Mouse (Mus musculus): ENCODE measurements around the gene Slc25a11.

The Slc25a11 gene

GRCm38 (mm10) chr11:70668335-70668770 lies 21.1 kb upstream of the Slc25a11 start:
- no peak for DNase-seq (ENCODE audit: low read depth, low spot score)

GRCm38 (mm10) chr11:70667271-70668150 lies 20.2 kb upstream of the Slc25a11 start:
- DNase-seq (ENCODE audit: low read depth, low spot score), result no peak

GRCm38 (mm10) chr11:70666687-70667086 lies 19.4 kb upstream of the Slc25a11 start:
- no peak for DNase-seq (ENCODE audit: low read depth, low spot score)

DNA sequence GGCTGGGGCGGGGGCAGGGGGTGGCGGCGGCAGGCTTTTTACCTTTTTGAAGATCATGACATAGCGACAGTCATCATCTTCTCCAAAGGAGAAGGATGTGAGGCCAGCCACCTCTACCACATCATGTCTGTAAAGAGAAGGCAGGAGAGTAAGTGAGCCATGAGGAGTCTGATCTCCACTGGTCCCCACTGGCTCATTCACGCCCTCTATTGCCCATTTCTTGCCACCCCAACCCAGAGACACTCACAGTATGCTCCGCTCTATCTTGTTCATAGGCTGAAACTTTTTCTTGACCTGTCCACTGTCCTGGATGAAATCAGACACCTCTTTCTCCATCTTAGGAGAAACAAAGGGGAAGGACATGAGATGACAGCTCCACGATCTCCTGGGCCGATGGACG lies 17.5 kb upstream of the Slc25a11 start:
- DNase-seq (ENCODE audit: low read depth, low spot score), result no peak

- DNase-seq (ENCODE audit: low read depth, low spot score), result no peak
These were observed 16.7 kb upstream of the Slc25a11 start for GRCm38 (mm10) chr11:70663957-70664356.

GRCm38 (mm10) chr11:70663101-70663500 lies 15.8 kb upstream of the Slc25a11 start:
- DNase-seq (ENCODE audit: low read depth, low spot score), result no peak

DNA sequence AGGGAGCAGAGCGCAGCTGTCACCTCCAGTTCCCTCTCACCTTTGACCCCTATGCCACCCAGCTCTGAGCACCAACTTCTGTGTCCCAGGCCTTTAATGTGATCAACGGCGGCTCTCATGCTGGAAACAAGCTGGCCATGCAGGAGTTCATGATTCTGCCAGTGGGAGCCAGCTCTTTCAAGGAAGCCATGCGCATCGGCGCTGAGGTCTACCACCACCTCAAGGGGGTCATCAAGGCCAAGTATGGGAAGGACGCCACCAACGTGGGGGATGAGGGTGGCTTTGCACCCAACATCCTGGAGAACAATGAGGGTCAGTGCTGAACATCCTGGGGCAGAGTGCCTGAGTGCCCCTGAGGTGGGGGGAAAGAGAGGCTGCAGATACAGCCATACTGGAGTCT lies 13.3 kb upstream of the Slc25a11 start:
- DNase-seq (ENCODE audit: low read depth, low spot score), result no peak

GRCm38 (mm10) chr11:70658942-70659341 lies 11.7 kb upstream of the Slc25a11 start:
- peak; percentile 39 for DNase-seq (ENCODE audit: low read depth, low spot score)

DNA sequence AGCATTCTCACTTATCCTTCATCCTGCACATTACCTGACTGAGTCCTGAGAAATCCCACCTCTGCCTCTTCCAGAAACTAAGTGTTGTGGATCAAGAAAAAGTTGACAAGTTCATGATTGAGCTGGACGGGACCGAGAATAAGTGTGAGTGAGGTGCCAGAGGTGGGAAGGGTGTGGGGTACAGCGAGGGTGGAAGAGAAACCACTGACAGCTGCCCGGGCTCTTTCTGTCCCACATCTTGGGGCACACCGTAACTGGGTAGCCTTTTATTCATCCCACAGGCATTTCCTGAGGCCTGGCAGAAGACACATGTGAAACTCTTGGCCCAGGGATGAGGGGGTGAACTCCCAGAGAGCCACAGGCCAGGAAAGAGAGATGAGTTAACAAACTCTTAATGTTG lies 11.2 kb upstream of the Slc25a11 start:
- no peak for DNase-seq (ENCODE audit: low read depth, low spot score)

GRCm38 (mm10) chr11:70657991-70658390 lies 10.7 kb upstream of the Slc25a11 start:
- DNase-seq (ENCODE audit: low read depth, low spot score), result no peak

GRCm38 (mm10) chr11:70657573-70657972 lies 10.3 kb upstream of the Slc25a11 start:
- DNase-seq (ENCODE audit: low read depth, low spot score), result no peak

GRCm38 (mm10) chr11:70656964-70657363 lies 9.7 kb upstream of the Slc25a11 start, which contains the start of gene Eno3:
TSS of gene Eno3 (plus strand) at chr11:70657202.
- DNase-seq (ENCODE audit: low read depth, low spot score), result no peak

- no peak for DNase-seq (ENCODE audit: low read depth, low spot score)
These were observed 9.2 kb upstream of the Slc25a11 start for GRCm38 (mm10) chr11:70656456-70656927.

DNA sequence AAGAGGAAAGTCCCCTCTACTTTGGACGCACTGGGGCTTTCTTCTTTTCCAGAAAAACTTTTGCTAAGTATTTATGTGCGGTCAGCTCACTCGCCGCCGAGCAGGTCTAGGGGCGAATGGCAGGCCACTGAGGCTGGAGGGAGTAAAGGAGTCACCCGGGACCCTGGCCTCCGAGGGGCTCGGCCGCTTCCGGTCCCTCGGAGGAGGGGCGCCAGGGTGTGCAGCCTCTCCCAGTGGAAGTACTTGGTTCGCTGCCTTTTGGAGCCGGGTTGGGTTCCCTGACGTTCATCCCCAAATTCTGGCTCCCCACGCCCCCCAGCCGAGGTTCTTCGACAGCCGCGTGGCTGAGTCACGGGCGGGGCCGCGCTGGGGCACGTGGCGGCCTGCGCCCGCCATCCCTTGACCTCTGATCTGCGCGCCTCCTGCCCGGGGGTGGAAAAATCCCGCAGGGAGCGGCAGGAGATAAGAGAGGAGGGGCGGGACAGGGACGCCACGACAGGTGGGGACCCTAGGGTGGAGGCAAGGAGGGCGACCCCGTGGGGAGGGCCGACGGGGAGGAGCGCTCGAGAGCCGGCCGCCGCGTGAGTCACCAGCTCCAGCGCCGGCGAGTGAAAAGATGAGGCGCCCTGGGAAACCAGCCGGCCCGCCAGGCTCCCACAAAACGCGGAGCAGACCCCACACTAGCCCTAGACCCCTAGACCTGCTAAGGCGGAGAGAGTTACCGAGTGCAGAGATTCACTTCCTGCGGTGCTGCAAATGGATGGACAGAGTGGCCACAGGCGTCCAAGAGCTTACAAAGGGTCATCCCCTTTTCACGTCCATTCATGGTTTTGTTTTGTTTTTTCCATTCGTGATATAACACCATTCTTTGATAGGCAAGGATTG lies 8.5 kb upstream of the Slc25a11 start:
- DNase-seq (ENCODE audit: low read depth, low spot score), result peak; percentile 80

DNA sequence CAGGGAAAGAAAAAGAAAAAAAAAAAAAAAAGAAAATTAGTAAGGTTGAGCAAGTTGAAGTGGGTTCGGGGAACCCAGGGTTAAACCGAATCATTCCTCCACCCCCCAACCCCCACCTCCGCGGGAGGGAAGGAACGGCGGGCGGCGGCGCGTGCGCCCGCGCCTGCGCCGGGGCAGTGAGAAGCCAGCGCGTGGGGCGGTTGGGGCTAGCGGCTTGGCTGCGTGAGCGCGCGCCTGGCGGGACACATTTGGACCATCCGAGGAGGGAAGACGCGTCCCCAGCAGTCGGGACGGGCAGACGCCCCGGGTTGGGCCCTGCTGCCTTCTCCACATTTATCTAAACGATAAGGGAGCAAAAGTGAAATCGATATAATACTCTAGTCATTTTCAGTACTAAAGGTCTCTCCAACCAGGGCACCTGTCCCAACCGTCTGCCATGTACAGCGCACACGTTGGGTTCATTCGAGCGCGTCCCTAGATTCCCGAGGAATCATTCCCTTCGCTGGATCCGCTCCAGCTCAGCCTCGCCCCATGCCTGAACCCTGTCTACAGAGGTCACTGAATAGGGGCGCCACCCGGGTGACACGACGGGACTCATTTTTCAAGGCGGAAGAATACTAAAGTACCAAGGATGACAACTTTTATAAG lies 7.8 kb upstream of the Slc25a11 start:
- peak; percentile 87 for DNase-seq (ENCODE audit: low read depth, low spot score)

GRCm38 (mm10) chr11:70654198-70654922 lies 7.1 kb upstream of the Slc25a11 start, which contains the start of gene Pfn1:
TSS of gene Pfn1 (minus strand) at chr11:70654644.
- peak; percentile 89 for DNase-seq (ENCODE audit: low read depth, low spot score)

DNA sequence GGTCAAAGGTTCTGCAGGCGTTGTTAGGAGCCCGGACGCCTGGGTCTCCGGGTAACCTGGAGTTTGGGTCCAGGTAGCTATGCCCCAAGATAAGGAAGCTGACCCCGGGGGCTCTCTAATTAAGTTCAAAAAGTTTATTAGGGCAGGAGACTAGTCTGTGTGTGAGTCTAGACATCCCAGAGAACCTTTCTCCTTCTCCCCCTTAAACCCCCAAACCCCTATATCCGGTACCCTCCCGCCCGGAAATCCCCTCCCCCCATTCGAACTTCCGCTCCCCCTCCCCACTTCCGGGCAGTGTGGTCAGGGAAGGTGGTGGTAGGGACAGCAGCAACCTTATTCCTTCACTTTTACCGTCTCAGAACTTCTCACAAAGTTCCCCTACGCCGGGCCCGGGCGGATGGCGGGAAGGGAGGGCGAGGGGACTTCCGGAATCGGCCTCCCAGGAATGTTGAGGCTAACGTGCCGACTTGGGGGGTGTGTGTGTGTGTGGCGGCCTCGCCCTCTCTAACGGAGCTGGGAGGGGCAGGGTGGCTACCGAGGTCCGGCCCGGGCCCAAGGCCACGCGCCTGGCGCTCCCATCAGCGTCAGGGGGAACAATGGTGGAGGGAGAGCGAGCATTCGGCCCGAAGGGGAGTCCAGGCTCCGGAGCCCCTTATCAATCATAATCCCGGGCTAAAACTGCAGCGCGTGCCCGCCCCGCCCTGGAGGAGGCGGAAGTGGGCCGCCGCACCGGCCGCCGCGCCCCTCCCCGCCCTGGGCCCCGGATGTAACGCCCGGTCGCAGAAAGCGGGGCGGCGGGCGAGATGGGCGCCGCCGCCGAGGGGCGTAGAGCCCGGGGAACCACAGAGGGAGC lies 6.3 kb upstream of the Slc25a11 start:
- DNase-seq (ENCODE audit: low read depth, low spot score), result peak; percentile 84

DNA sequence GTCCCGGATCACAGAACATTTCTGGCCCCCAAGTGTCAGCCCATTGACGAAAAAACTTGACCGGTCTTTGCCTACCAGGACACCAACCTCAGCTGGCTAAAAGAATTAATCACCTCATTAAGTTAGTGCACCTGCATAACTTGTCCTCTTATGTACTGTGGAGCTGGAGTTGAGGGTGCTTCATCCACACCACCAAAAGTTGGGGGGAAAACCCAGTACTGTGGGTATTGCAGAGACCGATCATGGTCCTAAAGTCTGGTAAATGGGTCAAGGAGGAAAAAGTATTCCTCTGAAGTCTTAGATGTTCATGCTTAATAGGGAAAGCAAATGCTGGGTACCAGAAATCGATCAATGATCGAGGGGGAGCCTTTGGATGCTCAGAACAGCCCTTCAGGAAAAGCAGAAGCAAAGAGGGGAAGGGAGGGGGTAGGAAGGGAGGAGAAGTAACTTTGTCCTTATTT lies 5.6 kb upstream of the Slc25a11 start:
- no peak for DNase-seq (ENCODE audit: low read depth, low spot score)

- peak; percentile 40 for DNase-seq (ENCODE audit: low read depth, low spot score)
These were observed 5.0 kb upstream of the Slc25a11 start for GRCm38 (mm10) chr11:70652029-70652883.
